Mouse (Mus musculus): ENCODE results near the gene Wfikkn1.

The Wfikkn1 gene

GRCm38 (mm10) chr17:25869954-25870353 lies 10.7 kb downstream of the Wfikkn1 start:
- no peak for DNase-seq (ENCODE audit: extremely low read depth, insufficient read length, low spot score)

GRCm38 (mm10) chr17:25869498-25869897 lies 11.2 kb downstream of the Wfikkn1 start:
- DNase-seq (ENCODE audit: extremely low read depth, insufficient read length, low spot score) = no peak

GRCm38 (mm10) chr17:25868601-25869191 lies 12.0 kb downstream of the Wfikkn1 start, which contains the start of gene Mcrip2:
Gene Mcrip2 (minus strand): TSS chr17:25868764.
- DNase-seq (ENCODE audit: extremely low read depth, insufficient read length, low spot score) = peak; percentile 87

DNA sequence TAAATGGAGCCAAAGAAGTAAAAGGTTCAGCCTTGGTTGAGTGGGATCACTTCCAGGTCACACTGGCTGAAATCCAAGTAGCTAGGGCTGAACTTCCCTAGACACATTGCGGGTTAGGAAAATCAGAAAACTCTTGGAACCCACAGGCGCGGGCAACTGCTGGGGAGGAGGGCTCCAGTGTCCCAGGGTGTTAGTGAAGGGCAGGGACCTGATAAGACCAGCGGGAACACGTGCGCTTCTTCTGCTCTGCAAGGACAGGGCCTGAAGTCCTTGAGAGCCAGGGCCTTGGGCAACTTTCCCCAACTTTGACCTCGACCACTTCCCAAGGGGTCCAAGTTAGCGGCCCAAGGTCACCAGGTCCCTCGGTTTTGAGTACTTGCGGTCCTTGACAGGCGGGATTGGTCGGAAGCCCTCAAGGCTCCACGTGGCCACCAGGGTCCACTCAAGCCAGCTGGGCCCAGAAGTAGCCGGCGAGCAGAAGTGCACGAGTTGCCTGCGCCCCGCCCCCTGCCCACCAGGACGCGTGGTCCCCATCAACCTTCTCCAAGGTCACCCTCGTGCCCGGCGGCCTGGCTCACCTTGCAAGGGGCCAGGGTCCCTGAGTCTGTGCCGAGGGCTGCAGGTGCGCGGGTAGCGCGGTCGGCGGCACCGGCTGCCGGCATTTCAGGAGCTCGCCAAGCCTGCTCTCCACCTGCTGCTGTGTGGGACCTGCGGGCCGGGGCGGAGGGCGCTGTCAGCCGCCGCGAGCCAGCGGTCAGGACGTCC lies 12.6 kb downstream of the Wfikkn1 start:
- DNase-seq (ENCODE audit: extremely low read depth, insufficient read length, low spot score) = peak; percentile 84

- DNase-seq (ENCODE audit: extremely low read depth, insufficient read length, low spot score) = no peak
Measured at GRCm38 (mm10) chr17:25867509-25867835, 13.2 kb downstream of the Wfikkn1 start.

GRCm38 (mm10) chr17:25866172-25866571 lies 14.5 kb downstream of the Wfikkn1 start:
- DNase-seq (ENCODE audit: extremely low read depth, insufficient read length, low spot score) = no peak

GRCm38 (mm10) chr17:25865288-25865687 lies 15.4 kb downstream of the Wfikkn1 start:
- DNase-seq (ENCODE audit: extremely low read depth, insufficient read length, low spot score) = no peak

DNA sequence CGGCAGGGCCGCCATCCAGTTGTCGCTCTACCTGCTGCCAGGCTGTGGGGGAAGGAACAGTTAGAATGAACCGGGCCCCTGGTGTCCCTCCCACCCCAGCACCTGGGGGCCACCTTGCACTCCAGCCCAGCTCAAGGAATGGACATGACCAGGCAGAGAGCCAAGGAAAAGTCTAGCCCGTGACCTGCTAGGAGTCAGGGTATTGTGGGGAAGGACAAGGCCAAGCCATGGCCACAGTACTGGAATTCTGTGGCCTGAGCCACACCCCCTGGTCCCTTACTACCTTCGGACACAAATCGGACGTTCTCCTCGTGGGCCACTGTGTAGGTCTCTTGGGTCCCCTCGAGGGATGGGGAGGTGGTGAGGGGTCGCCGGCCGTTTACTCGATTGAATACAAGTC lies 16.3 kb downstream of the Wfikkn1 start:
- DNase-seq (ENCODE audit: extremely low read depth, insufficient read length, low spot score) = no peak

DNA sequence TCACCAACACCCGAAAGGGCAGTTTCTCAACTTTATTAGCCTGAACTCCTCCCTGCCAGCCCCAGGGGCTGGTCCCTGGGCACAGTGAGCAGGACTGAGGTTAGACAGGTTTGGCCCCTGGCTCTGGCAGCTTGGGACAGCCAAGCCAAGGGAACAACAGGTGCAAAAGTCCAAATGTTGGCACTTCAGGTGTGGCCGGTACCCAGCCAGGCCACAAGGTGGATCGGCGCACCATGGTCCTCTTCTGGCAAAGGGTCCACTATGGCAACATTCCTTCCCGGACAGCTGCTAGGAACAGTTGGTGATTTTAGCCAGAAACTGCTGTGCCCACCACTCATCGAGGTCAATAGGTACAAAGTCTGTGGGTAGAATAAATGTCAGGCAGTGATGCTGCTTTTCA lies 17.0 kb downstream of the Wfikkn1 start:
- DNase-seq (ENCODE audit: extremely low read depth, insufficient read length, low spot score) = no peak

GRCm38 (mm10) chr17:25861704-25862612 lies 18.7 kb downstream of the Wfikkn1 start:
- no peak for DNase-seq (ENCODE audit: extremely low read depth, insufficient read length, low spot score)

GRCm38 (mm10) chr17:25860832-25861703 lies 19.6 kb downstream of the Wfikkn1 start, which contains the start of gene Wdr90:
Gene Wdr90 (minus strand): TSS chr17:25861501.
- peak; percentile 97 for DNase-seq (ENCODE audit: extremely low read depth, insufficient read length, low spot score)

GRCm38 (mm10) chr17:25860229-25860628 lies 20.4 kb downstream of the Wfikkn1 start:
- DNase-seq (ENCODE audit: extremely low read depth, insufficient read length, low spot score) = no peak

- DNase-seq (ENCODE audit: extremely low read depth, insufficient read length, low spot score) = peak; percentile 89
Measured at GRCm38 (mm10) chr17:25844396-25844901, 36.2 kb downstream of the Wfikkn1 start, which contains the start of gene Rhot2. Gene Rhot2 (minus strand): TSS chr17:25844851.

- no peak for DNase-seq (ENCODE audit: extremely low read depth, insufficient read length, low spot score)
Measured at GRCm38 (mm10) chr17:25843636-25844395, 36.8 kb downstream of the Wfikkn1 start.

GRCm38 (mm10) chr17:25843122-25843521 lies 37.5 kb downstream of the Wfikkn1 start:
- DNase-seq (ENCODE audit: extremely low read depth, insufficient read length, low spot score) = no peak

- no peak for DNase-seq (ENCODE audit: extremely low read depth, insufficient read length, low spot score)
Measured at GRCm38 (mm10) chr17:25842509-25842908, 38.1 kb downstream of the Wfikkn1 start.

DNA sequence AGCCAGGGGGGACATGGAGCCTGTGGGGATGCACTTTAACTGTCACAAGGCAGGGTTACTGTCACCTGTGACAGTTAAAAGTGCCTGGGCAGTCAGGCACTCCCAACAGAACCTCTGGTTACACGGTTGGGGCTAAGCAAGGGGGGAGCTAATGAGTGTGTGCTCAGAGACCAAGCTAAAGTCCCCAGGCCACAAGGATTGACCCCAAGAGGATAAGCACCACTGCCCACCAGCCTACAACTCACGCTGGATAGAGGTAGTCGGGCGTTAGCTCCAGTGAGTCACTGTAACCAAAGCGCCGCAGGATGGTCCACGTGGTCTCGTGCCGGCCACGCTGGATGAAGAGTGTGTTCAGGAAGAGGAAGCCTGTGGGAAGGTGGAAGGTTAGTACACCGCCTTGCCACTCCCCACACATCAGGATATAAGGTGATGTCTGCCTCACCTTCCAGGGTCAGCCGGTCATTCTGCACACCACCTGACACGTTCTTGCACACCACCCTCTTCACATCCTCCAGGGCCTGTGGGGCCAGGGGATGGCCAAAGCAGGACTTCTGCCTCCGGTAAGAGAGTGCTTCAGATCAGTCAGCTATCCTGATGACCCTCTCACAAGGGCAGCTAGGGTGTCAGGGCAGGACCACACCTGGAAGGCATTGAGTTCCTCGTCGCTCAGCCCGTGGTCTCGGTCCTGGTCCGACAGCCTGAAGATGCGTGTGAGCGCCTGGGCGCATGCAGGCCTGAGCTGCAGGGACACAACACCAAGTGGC lies 39.4 kb downstream of the Wfikkn1 start, which contains the start of gene Gm20683:
Gm20683 (minus strand) TSS at position 647 of the 764 bp plus-strand sequence.
- DNase-seq (ENCODE audit: extremely low read depth, insufficient read length, low spot score) = no peak

DNA sequence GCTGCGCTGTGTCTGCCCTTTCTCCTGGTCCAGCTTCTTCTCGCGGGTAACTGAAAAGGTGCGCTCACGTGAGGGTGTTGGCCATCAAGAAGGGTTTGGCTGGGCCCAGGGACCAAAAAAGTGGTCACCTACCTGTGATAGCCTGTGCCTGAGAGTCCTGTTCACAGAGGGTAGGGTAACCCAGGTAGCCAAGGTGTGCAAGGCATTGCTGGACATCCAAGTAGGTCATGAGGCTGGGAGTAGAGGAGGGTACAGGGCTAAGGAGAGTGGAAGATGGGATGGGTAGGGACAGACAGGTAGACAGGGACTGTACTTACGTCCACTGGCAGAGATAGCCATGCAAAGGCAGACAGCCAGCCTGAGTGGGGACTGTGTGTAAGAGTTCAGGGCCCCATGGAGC lies 40.1 kb downstream of the Wfikkn1 start:
- DNase-seq (ENCODE audit: extremely low read depth, insufficient read length, low spot score) = no peak
